Mouse (Mus musculus) spleen, adult 2 months (tissue): ENCODE measurements around the gene Ivns1abp. TPM values are rescaled to one million over a fixed set of nuclear protein-coding genes. Genes with fewer than 3 reads are reported as not detected.
"Not testable (repeated sequence)": the region's sequence is repeated elsewhere in the genome, so short reads cannot be mapped to it uniquely, and the experiment has no call there.

Source experiments
- DNase-seq, 2 experiments: peaks; one replicate each; pipeline versions ENCODE4 v3.0.0 to v3.0.0-alpha.2; 2012 to 2021; ENCODE audit warnings: low spot score in 2 of 2, low read depth in 1 of 2
- H3K27ac ChIP-seq: fragments of 200-500 bp; 2 replicates; pipeline ENCODE4 v1.5.1; 2012; ENCODE audit warnings: low read length, inconsistent platforms; ENCODE audit not compliant: insufficient read depth
- H3K27me3 ChIP-seq: fragments of 200-500 bp; 2 replicates; pipeline ENCODE4 v1.6.1; 2012; ENCODE audit warnings: mild to moderate bottlenecking, moderate library complexity, low read length, inconsistent platforms; ENCODE audit not compliant: control insufficient read depth, insufficient read depth
- H3K36me3 ChIP-seq: fragments of 200-500 bp; 2 replicates; pipeline ENCODE4 v1.6.1; 2012; ENCODE audit warnings: mild to moderate bottlenecking, low read length, inconsistent platforms; ENCODE audit not compliant: control insufficient read depth, insufficient read depth
- H3K4me1 ChIP-seq: fragments of 200-500 bp; 2 replicates; pipeline ENCODE4 v1.6.1; 2011; ENCODE audit warnings: inconsistent platforms; ENCODE audit not compliant: control insufficient read depth, insufficient read depth, insufficient read length
- H3K4me3 ChIP-seq: fragments of 200-500 bp; 2 replicates; pipeline ENCODE4 v1.5.1; 2011; ENCODE audit warnings: mild to moderate bottlenecking, inconsistent platforms; ENCODE audit not compliant: insufficient read depth, insufficient read length; ENCODE audit errors: extremely low read depth
- CTCF ChIP-seq: fragments of 200-500 bp; IDR thresholded peaks from 2 replicates; pipeline ENCODE4 v1.5.1; 2011; ENCODE audit warnings: mild to moderate bottlenecking, inconsistent platforms; ENCODE audit not compliant: insufficient read depth, insufficient read length, insufficient replicate concordance; ENCODE audit errors: extremely low read depth
- POLR2A ChIP-seq: fragments of 200-500 bp; IDR thresholded peaks from 2 replicates; pipeline ENCODE4 v1.6.1; 2011; ENCODE audit warnings: low read depth, low read length, inconsistent platforms
- WGBS: fragments of 180-500 bp; shearing (Covaris S2); methylation state at CpG from one replicate; pipeline ENCODE4 v1.1.7; 2018; 5-methylcytosine and 5-hydroxymethylcytosine counted together
- polyA plus RNA-seq: library from polyadenylated mRNA; depleted of rRNA; stranded (reverse); fragments of >200 nt; gene quantifications from 2 replicates; pipeline ENCODE4 v1.2.3, GENCODE M21; 2012

The Ivns1abp gene
- polyA plus RNA-seq, 1 experiment = 35.7 TPM

DNA sequence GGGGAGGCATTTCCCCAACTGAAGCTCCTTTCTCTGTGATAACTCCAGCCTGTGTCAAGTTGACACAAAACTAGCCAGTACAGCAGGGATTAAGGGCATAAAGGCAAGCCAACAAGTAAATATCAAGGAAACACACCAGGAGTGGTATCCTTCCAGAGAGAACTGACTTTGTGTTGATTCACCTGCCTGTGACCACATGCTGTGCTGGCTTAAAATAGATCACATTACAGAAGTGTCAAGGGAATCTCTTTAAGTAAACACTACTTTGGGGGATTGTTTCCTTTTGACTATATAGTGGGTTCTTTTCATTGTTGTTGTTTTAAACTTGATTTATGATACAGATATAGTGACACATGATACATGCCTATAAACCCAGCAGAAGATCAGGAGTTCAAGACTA lies 41.0 kb upstream of the Ivns1abp start:
- no peak overlapping the region for H3K4me3 ChIP-seq
- H3K4me1 ChIP-seq = no peaks in the 10 kb centered on the region
- H3K27me3 ChIP-seq = no peaks in the 10 kb centered on the region
- TF ChIP-seq POLR2A = no peak
- no peak for TF ChIP-seq CTCF
- H3K27ac ChIP-seq = no peak overlapping the region
- no peaks in the 10 kb centered on the region for H3K36me3 ChIP-seq
- no peak for DNase-seq

DNA sequence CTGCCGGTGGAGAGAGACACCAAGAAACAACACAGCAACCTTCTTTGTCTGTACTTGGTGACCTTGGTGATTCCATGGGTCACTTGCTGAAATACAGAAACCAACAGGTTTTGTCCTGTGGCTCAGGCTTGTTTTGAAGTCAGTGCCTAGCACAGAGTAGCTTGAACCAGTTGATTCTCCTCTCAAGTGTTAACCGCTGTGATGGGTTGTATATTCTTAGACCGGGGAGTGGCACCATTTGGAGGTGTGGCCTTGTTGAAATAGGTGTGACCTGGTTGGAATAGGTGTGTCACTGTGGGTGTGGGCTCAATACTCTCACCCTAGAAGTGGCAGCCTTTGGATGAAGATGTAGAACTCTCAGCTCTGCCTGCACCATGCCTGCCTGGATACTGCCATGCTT lies 39.3 kb upstream of the Ivns1abp start:
- H3K27me3 ChIP-seq, H3K36me3 ChIP-seq, H3K27ac ChIP-seq, H3K4me3 ChIP-seq, H3K4me1 ChIP-seq, DNase-seq: not testable (repeated sequence)
- WGBS = 98% methylated on average over 3 of the region's 3 CpGs

DNA sequence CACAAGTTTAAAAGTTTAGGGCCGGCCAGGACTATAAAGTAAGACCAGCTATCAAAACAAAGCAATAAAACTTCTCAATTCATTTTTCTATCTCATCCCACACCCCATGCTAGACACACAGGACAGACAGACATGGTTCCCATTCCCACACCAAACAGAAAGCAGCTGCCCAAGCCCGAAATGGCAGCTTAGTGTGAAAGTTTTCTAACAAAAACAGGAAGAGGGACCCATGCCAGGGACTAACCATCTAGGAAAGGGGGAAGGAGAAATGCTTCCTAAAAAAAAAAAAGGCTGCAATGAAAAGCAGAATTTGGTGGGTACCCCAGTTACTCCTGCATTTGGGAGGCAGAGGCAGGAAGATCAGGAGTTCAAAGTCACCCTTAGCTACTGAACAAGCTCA lies 37.2 kb upstream of the Ivns1abp start:
- no peak overlapping the region for H3K27ac ChIP-seq
- no peak for DNase-seq
- 61% methylated on average over 2 of the region's 2 CpGs for WGBS

DNA sequence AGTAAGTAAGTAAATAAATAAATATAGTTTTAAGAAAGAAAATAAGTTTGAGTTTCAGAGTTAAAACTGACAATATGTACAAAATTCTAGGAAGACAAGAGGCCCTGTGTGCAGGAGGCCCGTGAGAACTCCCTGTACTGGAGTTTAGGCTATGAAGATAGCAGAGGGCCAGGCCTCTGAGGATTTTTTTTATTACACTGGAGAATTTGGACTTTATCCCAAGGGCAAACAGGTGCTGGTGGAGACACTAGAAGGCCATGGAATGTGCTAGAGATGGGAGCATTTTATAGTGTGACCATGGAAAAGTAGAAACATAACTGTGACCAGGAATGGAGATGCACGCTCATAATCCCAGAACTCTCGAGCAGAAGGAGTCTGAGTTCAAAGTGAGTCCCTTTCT lies 36.5 kb upstream of the Ivns1abp start:
- Histone ChIP-seq H3K36me3 (no peaks in the 10 kb centered on the region), H3K27ac (no peak overlapping the region), H3K4me1 (peaks cover 5% of the 10 kb centered on the region; the same call in 1 of the 2 replicates), H3K27me3 (no peaks in the 10 kb centered on the region), H3K4me3 (no peak overlapping the region)
- TF ChIP-seq POLR2A = no peak
- no peak for TF ChIP-seq CTCF
- DNase-seq = no peak
- WGBS = 95% methylated on average over 3 of the region's 3 CpGs

More for the DNA sequence above, 37.2 kb upstream of the Ivns1abp start:
- Histone ChIP-seq H3K4me3 (no peak overlapping the region), H3K4me1 (no peaks in the 10 kb centered on the region; the same call in 1 of the 2 replicates), H3K36me3 (no peaks in the 10 kb centered on the region), H3K27me3 (no peaks in the 10 kb centered on the region)
- TF ChIP-seq POLR2A (no peak), CTCF (no peak)

DNA sequence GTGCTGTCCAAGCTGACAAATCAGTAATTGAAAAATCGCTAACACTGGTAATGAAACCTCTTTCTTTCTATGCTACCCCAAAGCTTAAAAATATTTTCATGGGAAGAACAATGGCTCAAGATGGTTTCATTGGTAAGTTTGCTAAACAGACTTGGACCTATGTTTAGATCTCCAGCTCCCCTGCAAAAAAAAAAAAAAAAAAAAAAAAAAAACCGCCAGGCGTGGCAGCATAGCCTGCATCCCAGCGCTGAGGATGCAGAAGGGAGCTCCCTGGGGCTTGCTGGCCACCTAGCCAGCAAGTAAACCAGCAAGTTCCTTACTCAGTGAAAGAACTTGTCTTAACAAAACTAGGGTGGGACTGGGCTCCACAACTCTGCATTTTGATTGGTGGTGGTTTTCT lies 35.8 kb upstream of the Ivns1abp start:
- Histone ChIP-seq H3K4me3 (no peak overlapping the region), H3K36me3 (no peaks in the 10 kb centered on the region), H3K27ac (no peak overlapping the region), H3K27me3 (no peaks in the 10 kb centered on the region), H3K4me1 (peaks cover 6% of the 10 kb centered on the region; the same call in 1 of the 2 replicates)
- TF ChIP-seq CTCF = no peak
- TF ChIP-seq POLR2A = no peak
- no peak for DNase-seq
- WGBS = 83% methylated on average over 4 of the region's 4 CpGs

DNA sequence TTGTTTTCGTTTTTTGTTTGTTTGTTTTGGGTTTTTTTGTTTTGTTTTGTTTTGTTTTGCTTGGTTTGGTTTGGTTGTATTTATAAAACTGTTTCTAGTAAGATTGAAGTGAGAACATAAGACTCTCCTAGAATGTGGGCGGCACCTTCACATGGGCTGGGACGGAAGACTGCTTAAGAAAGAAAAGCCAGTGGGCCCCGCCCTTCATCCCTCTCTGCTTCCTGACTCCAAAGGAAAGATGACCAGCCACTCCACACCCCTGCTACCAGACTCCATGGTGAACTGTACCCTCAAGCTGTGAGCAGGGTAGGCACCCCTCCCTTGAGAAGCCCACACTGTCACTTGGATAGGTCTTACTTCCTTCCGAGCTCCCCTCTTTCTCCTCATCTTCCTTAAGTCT lies 33.8 kb upstream of the Ivns1abp start:
- DNase-seq = no peak
- Histone ChIP-seq H3K36me3 (no peaks in the 10 kb centered on the region), H3K27ac (no peak overlapping the region), H3K4me1 (peaks cover 6% of the 10 kb centered on the region; the same call in 1 of the 2 replicates), H3K4me3 (no peak overlapping the region), H3K27me3 (no peaks in the 10 kb centered on the region)
- TF ChIP-seq POLR2A = no peak
- TF ChIP-seq CTCF = no peak
- WGBS = 86% methylated on average over 5 of the region's 5 CpGs

DNA sequence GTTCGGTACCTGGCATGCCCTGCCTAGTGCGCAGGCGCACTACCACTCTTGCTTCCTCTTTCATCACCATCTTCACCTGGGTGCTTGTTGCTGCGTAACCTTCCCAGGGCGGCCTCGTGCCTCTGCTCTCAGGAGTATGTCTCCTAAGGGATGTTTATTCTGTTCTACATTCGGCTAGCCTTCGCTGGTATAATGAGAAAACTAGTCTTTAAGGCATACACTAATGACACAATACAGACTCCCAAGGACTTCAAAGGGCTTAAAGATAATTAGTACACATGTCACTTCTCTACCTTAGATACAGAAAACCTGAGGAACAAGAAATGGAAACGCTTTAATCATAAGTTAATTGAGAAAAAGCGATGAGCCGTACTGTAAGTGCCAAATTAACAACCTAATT lies 32.9 kb upstream of the Ivns1abp start:
- Histone ChIP-seq H3K27me3 (no peaks in the 10 kb centered on the region), H3K27ac (no peak overlapping the region), H3K4me3 (no peak overlapping the region), H3K4me1 (peaks cover 6% of the 10 kb centered on the region; the same call in 1 of the 2 replicates), H3K36me3 (no peaks in the 10 kb centered on the region)
- no peak for TF ChIP-seq CTCF
- TF ChIP-seq POLR2A = no peak
- DNase-seq = no peak
- WGBS = 88% methylated on average over 11 of the region's 11 CpGs
